Mouse (Mus musculus) testis, adult 2 months (tissue): ENCODE measurements around the gene March5. TPM values are rescaled to one million over a fixed set of nuclear protein-coding genes. Genes with fewer than 3 reads are reported as not detected.
A peak's percentile ranks its signal among the peaks of the same experiment; 100 is the strongest.

Source experiments
- H3K27ac ChIP-seq: fragments of 200-500 bp; 2 replicates; pipeline ENCODE4 v1.5.1; 2012; ENCODE audit warnings: low read depth, low read length; ENCODE audit not compliant: control insufficient read depth, insufficient read depth
- H3K27me3 ChIP-seq: fragments of 200-500 bp; 2 replicates; pipeline ENCODE4 v1.6.1; 2012; ENCODE audit warnings: mild to moderate bottlenecking, low read length, moderate library complexity; ENCODE audit not compliant: control insufficient read depth, insufficient read depth
- H3K36me3 ChIP-seq: fragments of 200-500 bp; 2 replicates; pipeline ENCODE4 v1.6.1; 2012; ENCODE audit warnings: mild to moderate bottlenecking, low read length; ENCODE audit not compliant: control insufficient read depth, insufficient read depth
- H3K4me1 ChIP-seq: fragments of 200-500 bp; 2 replicates; pipeline ENCODE4 v1.6.1; 2012; ENCODE audit warnings: low read length; ENCODE audit not compliant: control insufficient read depth, insufficient read depth
- H3K4me3 ChIP-seq: fragments of 200-500 bp; 2 replicates; pipeline ENCODE4 v1.5.1; 2012; ENCODE audit warnings: low read depth, mild to moderate bottlenecking, low read length, moderate library complexity, mixed read lengths; ENCODE audit not compliant: control insufficient read depth
- CTCF ChIP-seq: fragments of 200-500 bp; IDR thresholded peaks from 2 replicates; pipeline ENCODE4 v1.5.1; 2012; ENCODE audit warnings: low read depth, mild to moderate bottlenecking, inconsistent platforms, low read length, moderate library complexity; ENCODE audit not compliant: control insufficient read depth, insufficient read depth, insufficient replicate concordance
- POLR2A ChIP-seq: fragments of 200-500 bp; IDR thresholded peaks from 2 replicates; pipeline ENCODE4 v1.6.1; 2012; ENCODE audit warnings: low read depth, mild to moderate bottlenecking, inconsistent platforms, low read length, moderate library complexity; ENCODE audit not compliant: control insufficient read depth
- polyA plus RNA-seq: library from polyadenylated mRNA; depleted of rRNA; stranded (reverse); fragments of >200 nt; gene quantifications from 2 replicates; pipeline ENCODE4 v1.2.3, GENCODE M21; 2012; rRNA removed

March5 gene
- polyA plus RNA-seq, 1 experiment = 31.2 TPM

DNA sequence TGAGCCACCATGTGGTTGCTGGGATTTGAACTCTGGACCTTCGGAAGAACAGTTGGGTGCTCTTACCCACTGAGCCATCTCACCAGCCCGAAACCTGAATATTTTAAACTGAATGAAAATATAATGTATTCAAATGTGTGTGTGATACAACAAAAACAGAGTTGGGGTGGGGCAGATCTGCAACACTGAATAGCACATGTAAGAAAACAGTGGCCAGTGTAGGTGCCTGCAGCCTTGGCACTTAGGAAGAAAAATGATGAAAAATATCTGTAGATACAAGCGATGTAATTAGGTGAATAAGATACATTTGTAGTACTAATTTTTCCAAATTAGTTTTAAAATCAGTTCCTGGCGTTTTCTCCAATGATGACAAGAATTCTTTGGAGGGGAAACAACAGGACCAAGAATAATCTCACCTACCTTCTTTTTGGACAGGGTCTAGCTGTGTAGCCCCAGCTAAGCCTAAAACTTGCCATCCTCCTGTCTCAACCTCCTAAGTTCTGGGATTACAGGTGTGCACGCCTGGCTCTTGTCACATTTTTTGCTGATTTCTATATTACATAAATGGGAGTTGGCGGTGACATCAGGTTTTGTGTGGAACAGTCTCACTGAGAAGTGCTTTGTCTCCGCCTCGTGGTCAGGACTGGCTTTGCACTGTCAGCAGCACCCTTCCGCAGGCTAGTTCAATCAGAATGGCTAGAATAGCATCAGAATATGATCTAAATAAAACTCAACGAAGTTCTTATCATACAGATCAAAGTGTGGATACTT lies 58.2 kb downstream of the March5 start:
- TF ChIP-seq CTCF (peak; percentile 80; the same call in 1 of the 2 replicates), POLR2A (no peak)
- peak overlapping the region; percentile 39; the same call in 1 of the 2 replicates for H3K27ac ChIP-seq

DNA sequence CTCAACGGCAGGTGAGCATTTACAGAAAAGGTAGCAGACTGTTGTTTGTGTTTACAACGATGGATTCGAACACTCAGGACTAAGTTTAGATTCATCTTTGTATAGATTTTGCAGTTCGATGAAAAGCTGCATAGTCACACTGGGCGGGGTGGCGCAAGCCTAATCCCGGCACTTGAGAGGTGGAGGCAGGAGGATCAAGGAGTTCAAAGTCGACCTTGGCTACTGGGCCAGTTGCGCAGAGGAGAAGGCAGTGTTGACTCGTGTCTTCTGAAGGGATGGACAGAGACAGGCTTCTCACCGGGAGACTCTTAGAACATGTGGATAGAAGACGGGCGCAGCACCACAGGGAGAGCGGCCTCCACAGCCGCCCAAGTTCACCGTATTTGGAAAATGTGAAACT lies 61.8 kb downstream of the March5 start:
- Histone ChIP-seq H3K4me3 (no peak overlapping the region), H3K27ac (no peak overlapping the region), H3K36me3 (peaks cover 4% of the 10 kb centered on the region; the same call in 1 of the 2 replicates), H3K27me3 (no peaks in the 10 kb centered on the region), H3K4me1 (peaks cover 2% of the 10 kb centered on the region)
- no peak for TF ChIP-seq CTCF
- no peak for TF ChIP-seq POLR2A

More for the DNA sequence above, 58.2 kb downstream of the March5 start:
- Histone ChIP-seq H3K36me3 (peaks cover 4% of the 10 kb centered on the region; the same call in 1 of the 2 replicates), H3K4me3 (peak overlapping the region; percentile 72), H3K27me3 (no peaks in the 10 kb centered on the region), H3K4me1 (peaks cover 5% of the 10 kb centered on the region)

Other genes starting within 250 kb of the March5 start
- 86.5 and 93.6 TPM in 2 replicates for gene Cpeb3, start 1.1 kb downstream of the March5 start, polyA plus RNA-seq
- 91.8 and 96.7 TPM in 2 replicates for gene Ide, start 130.3 kb downstream of the March5 start, polyA plus RNA-seq
- gene Kif11, start 168.9 kb downstream of the March5 start, polyA plus RNA-seq = 6.7 and 8.9 TPM in 2 replicates
- 0.89 and 0.93 TPM in 2 replicates for gene Hhex, start 227.3 kb downstream of the March5 start, polyA plus RNA-seq